Comparison of ENCODE assay signal across 8 mouse cellular contexts in the genomic region with DNA sequence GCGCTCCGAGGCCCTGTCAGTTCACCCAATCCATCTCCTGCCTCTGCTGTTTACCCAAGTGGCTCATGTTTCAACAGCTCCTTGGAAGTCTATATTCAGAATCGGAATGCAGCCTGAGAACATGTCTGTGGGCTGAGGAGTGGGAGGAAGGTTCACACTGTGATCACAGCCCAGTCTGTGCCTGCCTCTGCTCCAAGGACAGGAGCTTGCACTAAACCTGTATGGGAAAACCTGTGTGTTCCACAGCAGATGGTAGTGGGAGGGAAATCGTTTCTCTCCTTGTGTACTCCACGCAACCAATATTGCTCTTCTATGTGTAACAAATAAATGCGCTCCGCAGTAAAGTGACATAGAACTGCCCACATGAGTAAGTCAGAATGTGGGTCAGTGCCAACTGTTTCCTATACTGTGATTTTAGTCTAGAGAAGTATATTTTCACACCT.
DNase-seq lines count a peak whose midpoint lies in the region; ATAC-seq and TF ChIP-seq lines count a peak whose summit lies in the region.

No protein-coding gene starts in this region.

- TF ChIP-seq CTCF in layer of hippocampus, adult 2 months (conservative IDR thresholded peaks at IDR 0.05) = no peak

- no peak for ATAC-seq in activated CD4-positive, CD25-positive, alpha-beta regulatory T cell, adult 4 months
- ATAC-seq in monocyte, adult 5-6 weeks (replicated peaks; ENCODE audit: insufficient number of reproducible peaks, low FRiP score, low TSS enrichment, poor library complexity, severe bottlenecking) = no peak

- peak; percentile 4 to 13 for DNase-seq in cerebellum, postnatal 10 days
- no peak for DNase-seq in cerebellum, adult 9-10 months
- peak; percentile 15 for DNase-seq in ovary, adult 18-20 months (ENCODE audit: low spot score)
- no peak for DNase-seq in ovary, postnatal 36 days (ENCODE audit: low spot score)
- peak; percentile 70 to 87 for DNase-seq in layer of hippocampus, adult 2 months (ENCODE audit: low spot score in 2 of 2)
- peak; percentile 11 for DNase-seq in right cerebral cortex, postnatal 14 days

- H3K4me3 ChIP-seq in layer of hippocampus, adult 2 months = no peak overlapping the region

- H3K27ac ChIP-seq in layer of hippocampus, adult 2 months = peak overlapping the region; percentile 93

Comparison
In these comparisons a context has a peak if more than half of its experiments do, and no peak if none do; other contexts are left out.
1. DNase-seq: peak in cerebellum, postnatal 10 days (2 of 2), ovary, adult 18-20 months (single experiment), layer of hippocampus, adult 2 months (2 of 2) and right cerebral cortex, postnatal 14 days (single experiment); none in cerebellum, adult 9-10 months (single experiment) and ovary, postnatal 36 days (single experiment).